Mouse (Mus musculus) bone marrow macrophage, adult 2 months (primary cell): ENCODE measurements around the gene Mvp. TPM values are rescaled to one million over a fixed set of nuclear protein-coding genes. Genes with fewer than 3 reads are reported as not detected.

Experiments used
- H3K27ac ChIP-seq: 2 replicates; pipeline ENCODE4 v1.5.1; 2012; ENCODE audit warnings: low read depth, low read length; ENCODE audit not compliant: insufficient read depth
- H3K4me1 ChIP-seq: 2 replicates; pipeline ENCODE4 v1.6.1; 2012; ENCODE audit warnings: low read length; ENCODE audit not compliant: control insufficient read depth, insufficient read depth
- H3K4me3 ChIP-seq: 2 replicates; pipeline ENCODE4 v1.5.1; 2012; ENCODE audit warnings: mild to moderate bottlenecking, low read length, moderate library complexity; ENCODE audit not compliant: insufficient read depth
- CTCF ChIP-seq: IDR thresholded peaks from 2 replicates; pipeline ENCODE4 v1.5.1; 2012; ENCODE audit warnings: low read depth, mild to moderate bottlenecking, low read length, moderate library complexity
- POLR2A ChIP-seq: IDR thresholded peaks from 2 replicates; pipeline ENCODE4 v1.6.1; 2012; ENCODE audit warnings: mild to moderate bottlenecking, low read depth, low read length, borderline replicate concordance
- polyA plus RNA-seq: library from polyadenylated mRNA; stranded (reverse); fragments of >200 nt; gene quantifications from 2 replicates; pipeline ENCODE4 v1.2.4, GENCODE M21; 2012; ENCODE audit not compliant: missing spikeins, insufficient read depth, insufficient read length

Mvp gene
- polyA plus RNA-seq, 1 experiment: 96.2 TPM

DNA sequence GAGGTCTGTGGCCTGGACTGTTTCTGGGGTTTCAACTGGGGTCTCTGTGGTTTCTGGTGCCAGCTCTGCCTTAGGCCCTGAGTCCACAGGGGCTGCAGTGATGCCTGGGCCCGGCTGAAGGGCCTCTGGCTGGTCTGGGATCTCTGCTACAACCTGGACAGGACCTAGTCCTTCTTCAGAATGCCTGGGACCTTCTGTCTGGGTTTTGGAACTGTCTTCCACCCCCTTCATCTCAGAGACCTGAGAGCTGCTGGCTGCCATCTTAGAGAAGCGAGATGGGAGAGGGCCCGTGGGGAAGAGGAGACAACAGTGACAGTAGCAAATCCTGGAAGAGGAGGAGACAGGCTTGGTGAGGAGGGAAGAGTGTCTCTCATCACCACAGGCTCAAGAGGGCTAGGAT lies 5.6 kb upstream of the Mvp start:
- peaks cover 29% of the 10 kb centered on the region for H3K4me1 ChIP-seq
- TF ChIP-seq POLR2A: no peak
- no peak for TF ChIP-seq CTCF
- no peak overlapping the region for H3K4me3 ChIP-seq
- H3K27ac ChIP-seq: no peak overlapping the region

DNA sequence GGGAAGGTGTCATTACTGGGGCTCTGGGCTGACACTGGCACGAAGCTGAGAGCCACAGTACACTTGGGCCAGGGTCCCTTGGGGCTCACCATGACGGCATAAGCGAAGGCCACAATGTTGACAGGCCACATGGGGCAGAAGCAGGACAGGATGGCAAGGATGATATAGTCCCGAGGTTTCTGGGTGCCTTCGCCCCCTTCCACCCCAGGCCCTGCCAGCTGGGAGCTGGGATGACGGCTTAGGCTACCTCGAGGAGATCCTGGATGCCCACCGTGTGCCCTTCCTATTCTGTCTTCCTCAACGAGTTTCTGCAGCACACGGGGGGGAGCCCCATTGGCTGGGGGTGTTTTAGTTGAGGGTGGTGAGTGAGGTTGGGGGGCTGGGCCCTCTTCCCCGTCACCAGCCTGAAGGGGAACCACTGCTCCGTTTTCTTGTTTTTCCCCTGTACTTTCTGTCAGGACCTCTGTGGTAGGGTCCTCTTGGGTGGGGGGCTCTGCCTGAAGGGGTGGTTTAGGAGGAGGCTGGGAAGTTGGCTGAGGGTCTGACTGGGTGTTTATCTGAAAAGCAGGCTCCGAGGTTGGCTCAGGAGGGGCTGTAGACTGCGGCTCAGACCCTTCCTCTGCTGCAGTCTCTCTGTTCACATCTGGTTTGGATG lies 5.0 kb upstream of the Mvp start:
- Histone ChIP-seq H3K4me3 (no peak overlapping the region), H3K4me1 (peaks cover 30% of the 10 kb centered on the region), H3K27ac (no peak overlapping the region)
- TF ChIP-seq POLR2A (no peak), CTCF (no peak)

DNA sequence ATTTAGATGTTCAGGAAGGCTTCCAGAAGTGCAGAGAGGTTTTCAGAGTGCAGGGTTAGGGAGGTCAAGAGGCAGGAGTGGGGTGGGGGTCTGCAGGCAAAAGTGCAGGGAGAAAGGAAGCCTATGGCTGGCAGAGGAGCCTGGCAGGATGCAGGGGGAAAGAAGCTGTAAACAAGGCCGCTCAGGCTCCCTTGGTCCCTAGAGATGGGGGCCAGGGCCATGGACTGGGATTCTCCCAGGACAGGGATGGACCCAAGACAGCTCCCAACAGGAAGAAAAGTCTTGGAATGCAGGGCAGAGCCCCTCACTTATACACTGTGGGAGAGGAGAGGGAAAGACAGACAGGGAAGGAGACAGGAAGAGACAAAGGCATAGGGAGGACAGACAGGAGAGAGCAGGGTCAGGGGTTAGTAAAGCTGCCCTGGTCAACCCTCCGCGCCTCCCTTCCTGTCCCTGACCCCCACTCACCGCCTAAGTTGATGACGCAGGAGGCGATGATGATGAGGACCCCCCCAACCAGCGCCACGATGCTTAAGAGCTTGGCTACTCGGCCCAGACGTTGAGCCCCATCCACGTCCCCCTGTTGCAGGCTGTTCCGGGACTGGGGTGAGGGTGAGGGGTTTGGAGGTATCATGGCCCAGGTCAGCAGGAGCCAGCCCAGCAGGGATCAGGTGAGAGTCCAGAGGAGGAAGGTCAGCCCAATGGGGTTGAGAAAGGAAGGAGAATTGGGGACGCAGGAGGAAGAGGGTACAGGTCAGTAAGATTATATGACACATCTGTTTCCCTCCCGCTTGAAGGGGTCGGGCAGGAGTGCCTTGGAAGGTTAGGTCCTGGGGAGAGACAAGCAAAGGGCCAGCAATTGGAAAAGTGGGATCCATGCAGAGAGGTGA lies 4.2 kb upstream of the Mvp start:
- peaks cover 28% of the 10 kb centered on the region for H3K4me1 ChIP-seq
- TF ChIP-seq CTCF: no peak
- no peak for TF ChIP-seq POLR2A
- H3K27ac ChIP-seq: no peak overlapping the region
- H3K4me3 ChIP-seq: no peak overlapping the region

- peaks cover 27% of the 10 kb centered on the region for H3K4me1 ChIP-seq
- no peak overlapping the region for H3K4me3 ChIP-seq
- TF ChIP-seq POLR2A: no peak
- TF ChIP-seq CTCF: no peak
- no peak overlapping the region for H3K27ac ChIP-seq
Measured at GRCm38 (mm10) chr7:127017950-127018345, 3.5 kb upstream of the Mvp start.

DNA sequence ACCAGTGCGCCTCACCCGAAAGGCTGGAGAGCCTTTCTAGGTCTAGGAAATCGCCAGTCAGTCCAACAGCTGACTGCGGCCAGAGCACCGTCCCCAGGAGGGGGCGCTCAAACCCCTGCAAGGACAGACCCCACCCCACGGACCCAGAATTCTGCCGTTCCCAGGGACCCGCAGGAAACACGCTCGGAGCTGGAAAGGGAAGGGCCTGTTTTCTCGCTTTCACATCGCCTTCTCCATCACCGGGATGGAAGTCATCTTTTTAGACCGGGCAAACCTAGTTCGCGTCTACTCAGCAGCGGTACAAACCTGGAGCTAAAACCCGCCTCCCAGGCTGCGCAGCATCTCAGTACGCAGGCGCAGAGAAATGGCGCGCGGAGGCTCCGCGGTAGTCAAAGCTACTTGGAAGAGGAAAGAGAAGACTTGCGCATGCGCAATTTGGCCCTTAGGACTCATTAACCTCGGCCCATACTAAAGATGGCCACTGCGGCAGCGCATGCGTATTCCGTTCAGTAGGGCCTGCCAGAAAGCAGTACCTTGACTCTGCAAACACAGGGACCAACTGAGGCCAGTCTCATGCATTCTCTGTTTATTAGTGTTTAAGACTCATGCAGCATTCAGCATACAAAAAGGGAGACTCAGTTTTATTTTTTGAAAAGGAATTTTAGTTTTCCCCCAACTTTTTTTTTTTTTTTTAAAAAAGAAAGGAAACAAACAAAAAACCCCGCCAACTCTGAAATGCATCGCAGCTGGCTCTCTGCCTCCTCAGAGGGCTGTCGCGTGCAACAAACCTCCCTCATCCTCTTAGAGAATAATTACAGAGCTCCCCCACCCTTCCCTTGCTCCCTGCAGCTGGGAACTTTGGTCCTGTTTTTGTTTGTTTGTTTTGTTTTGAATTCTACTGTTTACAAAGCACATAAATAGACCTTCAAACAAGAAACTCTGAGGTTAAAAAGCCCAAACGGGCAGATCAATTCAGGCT lies 2.8 kb upstream of the Mvp start, which contains the start of gene Pagr1a:
TSS of gene Pagr1a (minus strand) at position 382 of the 979 bp plus-strand sequence.
- Histone ChIP-seq H3K4me1 (peaks cover 27% of the 10 kb centered on the region), H3K4me3 (peak within 1 kb of the TSS; percentile 74), H3K27ac (peak within 1 kb of the TSS; percentile 84)
- TF ChIP-seq POLR2A (no peak), CTCF (peak; percentile 99)

DNA sequence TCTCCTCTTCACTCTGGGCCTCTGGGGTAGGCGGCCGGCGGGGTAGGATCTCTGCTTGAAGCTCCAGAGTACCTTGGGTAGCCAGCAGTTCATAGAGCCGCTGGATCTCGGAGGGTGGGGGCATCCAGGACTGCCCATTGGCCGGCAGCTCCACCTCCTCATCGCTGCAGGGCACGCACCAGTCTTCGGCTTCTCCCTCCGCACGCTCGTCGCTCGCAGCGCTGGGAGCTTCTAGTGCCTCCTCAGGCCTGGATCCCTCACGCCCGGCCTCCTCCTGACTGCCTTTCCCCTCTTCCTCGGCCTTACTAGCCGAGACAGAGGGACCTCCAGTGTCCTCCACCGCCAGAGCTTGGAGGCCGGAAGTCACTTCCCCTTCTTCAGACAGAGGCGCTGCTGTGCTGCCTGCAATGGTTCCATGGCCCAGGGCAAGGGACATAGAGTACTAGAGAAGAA lies 2.1 kb upstream of the Mvp start:
- TF ChIP-seq CTCF: no peak
- TF ChIP-seq POLR2A: no peak
- peaks cover 29% of the 10 kb centered on the region for H3K4me1 ChIP-seq
- H3K4me3 ChIP-seq: peak overlapping the region; percentile 74
- H3K27ac ChIP-seq: peak overlapping the region; percentile 84

- H3K4me3 ChIP-seq: peak within 1 kb of the TSS; percentile 74
- H3K27ac ChIP-seq: peak within 1 kb of the TSS; percentile 84
- TF ChIP-seq CTCF (no peak), POLR2A (no peak)
- H3K4me1 ChIP-seq: peaks cover 31% of the 10 kb centered on the region
Measured at GRCm38 (mm10) chr7:127016481-127016485, 1.9 kb upstream of the Mvp start, which contains the start of gene Pagr1b. Gene Pagr1b, minus strand, starts transcription at chr7:127016484.

DNA sequence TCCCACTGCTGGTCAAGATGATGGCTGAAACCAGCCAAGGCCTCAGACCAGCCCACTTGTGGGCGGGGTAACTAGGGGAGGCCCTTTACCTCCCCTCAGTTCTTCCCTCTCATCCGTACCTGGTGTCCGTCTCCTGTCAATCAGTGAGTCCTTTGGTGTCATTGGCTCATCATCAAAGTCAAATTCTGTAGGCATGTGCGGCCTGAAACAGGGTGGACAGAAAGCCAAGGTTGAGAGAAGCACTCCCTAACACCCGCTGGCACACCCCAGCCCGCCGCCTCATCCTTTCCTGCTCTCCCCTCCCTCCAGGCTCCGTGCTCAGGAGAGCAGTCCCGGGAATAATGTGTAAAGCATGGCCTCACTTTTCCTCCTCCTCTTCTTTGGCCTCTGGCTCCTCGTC lies 1.7 kb upstream of the Mvp start:
- Histone ChIP-seq H3K4me3 (peak overlapping the region; percentile 74), H3K4me1 (peaks cover 33% of the 10 kb centered on the region), H3K27ac (peak overlapping the region; percentile 84)
- TF ChIP-seq CTCF: no peak
- no peak for TF ChIP-seq POLR2A

DNA sequence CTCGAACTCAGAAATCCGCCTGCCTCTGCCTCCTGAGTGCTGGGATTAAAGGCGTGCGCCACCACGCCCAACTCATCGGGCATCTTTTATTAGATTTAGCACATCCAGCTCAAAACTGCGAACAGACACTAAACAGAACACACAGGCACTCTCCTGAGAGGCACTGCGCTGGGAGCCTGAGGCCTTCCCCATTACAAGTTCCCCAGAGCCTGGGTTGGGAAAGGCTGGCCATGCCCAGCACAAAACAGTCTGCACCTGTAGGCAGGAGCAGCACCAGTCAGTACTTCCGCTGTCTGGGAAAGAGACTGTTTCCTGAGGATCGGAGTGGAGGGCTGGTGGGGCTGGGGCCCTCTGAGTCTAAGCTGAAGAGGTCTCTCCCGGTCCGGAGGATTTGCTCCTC lies 572 bp upstream of the Mvp start:
- no peak for TF ChIP-seq CTCF
- no peak for TF ChIP-seq POLR2A
- no peak overlapping the region for H3K4me3 ChIP-seq
- no peak overlapping the region for H3K27ac ChIP-seq
- peaks cover 43% of the 10 kb centered on the region for H3K4me1 ChIP-seq
